Mouse (Mus musculus): ENCODE measurements at regions not wholly inside any gene's neighbourhood (a gene's known extent, or its start where the extent isn't known, plus 50 kb on each side); places are given as distances from the start of the nearest gene placed in this dataset.
A peak's percentile ranks its signal among the peaks of the same experiment; 100 is the strongest.

GRCm38 (mm10) chr8:117894861-117895260 lies 93.1 kb upstream of the Mphosph6 start:
- Histone ChIP-seq H3K36me3 (no peaks in the 10 kb centered on the region), H3K27ac (no peak overlapping the region), H3K4me3 (no peak overlapping the region), H3K9me3 (replicated peaks) (no peaks in the 10 kb centered on the region), H3K4me1 (replicated peaks) (no peaks in the 10 kb centered on the region), H3K4me2 (no peak overlapping the region), H3K9ac (no peak overlapping the region), H3K27me3 (no peaks in the 10 kb centered on the region; the same call in 1 of the 2 replicates)
- no peak for ATAC-seq (replicated peaks; ENCODE audit: insufficient number of reproducible peaks, insufficient read depth, low FRiP score, low read depth)
- 45% methylated on average over 8 of the region's 8 CpGs for WGBS

GRCm38 (mm10) chr8:117890211-117890610 lies 88.5 kb upstream of the Mphosph6 start:
- 0 out of 2 replicates have a peak, but pooled peaks have one; percentile 10 for ATAC-seq (replicated peaks; ENCODE audit: insufficient number of reproducible peaks, insufficient read depth, low FRiP score, low read depth)
- Histone ChIP-seq H3K27ac (no peak overlapping the region), H3K4me2 (no peak overlapping the region), H3K9ac (no peak overlapping the region), H3K4me3 (no peak overlapping the region), H3K27me3 (no peaks in the 10 kb centered on the region), H3K36me3 (no peaks in the 10 kb centered on the region), H3K9me3 (replicated peaks) (no peaks in the 10 kb centered on the region), H3K4me1 (replicated peaks) (no peaks in the 10 kb centered on the region)
- WGBS, result 69% methylated on average over 3 of the region's 3 CpGs

GRCm38 (mm10) chr8:117881414-117881973 lies 79.8 kb upstream of the Mphosph6 start:
- Histone ChIP-seq H3K4me3 (no peak overlapping the region), H3K9me3 (replicated peaks) (no peaks in the 10 kb centered on the region), H3K4me1 (replicated peaks) (no peaks in the 10 kb centered on the region), H3K9ac (no peak overlapping the region), H3K36me3 (no peaks in the 10 kb centered on the region), H3K4me2 (no peak overlapping the region), H3K27me3 (no peaks in the 10 kb centered on the region), H3K27ac (no peak overlapping the region)
- ATAC-seq (replicated peaks; ENCODE audit: insufficient number of reproducible peaks, insufficient read depth, low FRiP score, low read depth), result no peak
- 83% methylated on average over 8 of the region's 8 CpGs for WGBS

- no peaks in the 10 kb centered on the region for H3K36me3 ChIP-seq
- ATAC-seq (replicated peaks; ENCODE audit: insufficient number of reproducible peaks, insufficient read depth, low FRiP score, low read depth), result no peak
- H3K4me3 ChIP-seq, result no peak overlapping the region
- no peak overlapping the region for H3K27ac ChIP-seq
- H3K4me2 ChIP-seq, result no peak overlapping the region
- WGBS, result 69% methylated on average over 13 of the region's 13 CpGs
- no peaks in the 10 kb centered on the region for H3K9me3 ChIP-seq (replicated peaks)
- no peaks in the 10 kb centered on the region for H3K4me1 ChIP-seq (replicated peaks)
- no peaks in the 10 kb centered on the region for H3K27me3 ChIP-seq
- H3K9ac ChIP-seq, result no peak overlapping the region
Measured at GRCm38 (mm10) chr8:117880279-117880975, 78.7 kb upstream of the Mphosph6 start.

- no peak overlapping the region for H3K9ac ChIP-seq
- 77% methylated on average over 4 of the region's 4 CpGs for WGBS
- no peak overlapping the region for H3K27ac ChIP-seq
- H3K27me3 ChIP-seq, result no peaks in the 10 kb centered on the region
- no peaks in the 10 kb centered on the region for H3K36me3 ChIP-seq
- no peaks in the 10 kb centered on the region for H3K9me3 ChIP-seq (replicated peaks)
- H3K4me1 ChIP-seq (replicated peaks), result no peaks in the 10 kb centered on the region
- no peak for ATAC-seq (replicated peaks; ENCODE audit: insufficient number of reproducible peaks, insufficient read depth, low FRiP score, low read depth)
- H3K4me2 ChIP-seq, result no peak overlapping the region
- no peak overlapping the region for H3K4me3 ChIP-seq
Measured at GRCm38 (mm10) chr8:117873611-117874010, 71.9 kb upstream of the Mphosph6 start.

GRCm38 (mm10) chr8:117867138-117867537 lies 65.4 kb upstream of the Mphosph6 start:
- Histone ChIP-seq H3K4me3 (no peak overlapping the region), H3K9ac (no peak overlapping the region), H3K27ac (no peak overlapping the region), H3K27me3 (no peaks in the 10 kb centered on the region), H3K4me2 (no peak overlapping the region), H3K9me3 (replicated peaks) (no peaks in the 10 kb centered on the region), H3K36me3 (no peaks in the 10 kb centered on the region), H3K4me1 (replicated peaks) (no peaks in the 10 kb centered on the region)
- ATAC-seq (replicated peaks; ENCODE audit: insufficient number of reproducible peaks, insufficient read depth, low FRiP score, low read depth), result no peak
- WGBS, result 66% methylated on average over 2 of the region's 2 CpGs

- 0 out of 2 replicates have a peak, but pooled peaks cover 6% of the 10 kb centered on the region for H3K27me3 ChIP-seq
- WGBS, result 38% methylated on average over 6 of the region's 6 CpGs
- ATAC-seq (replicated peaks; ENCODE audit: insufficient number of reproducible peaks, insufficient read depth, low FRiP score, low read depth), result no peak
Measured at GRCm38 (mm10) chr8:117865014-117865413, 63.3 kb upstream of the Mphosph6 start.

GRCm38 (mm10) chr8:117863837-117864236 lies 62.1 kb upstream of the Mphosph6 start:
- ATAC-seq (replicated peaks; ENCODE audit: insufficient number of reproducible peaks, insufficient read depth, low FRiP score, low read depth), result no peak
- peaks cover 5% of the 10 kb centered on the region; the same call in 1 of the 2 replicates for H3K4me1 ChIP-seq (replicated peaks)
- 33% methylated on average over 2 of the region's 2 CpGs for WGBS

More at GRCm38 (mm10) chr8:117865014-117865413, 63.3 kb upstream of the Mphosph6 start:
- Histone ChIP-seq H3K36me3 (no peaks in the 10 kb centered on the region), H3K27ac (no peak overlapping the region), H3K4me3 (no peak overlapping the region), H3K9me3 (replicated peaks) (no peaks in the 10 kb centered on the region), H3K4me2 (no peak overlapping the region), H3K9ac (no peak overlapping the region), H3K4me1 (replicated peaks) (0 out of 2 replicates have a peak, but pooled peaks cover under 1% of the 10 kb centered on the region)

GRCm38 (mm10) chr8:117862318-117862717 lies 60.6 kb upstream of the Mphosph6 start:
- WGBS, result 52% methylated on average over 2 of the region's 2 CpGs
- H3K9ac ChIP-seq, result no peak overlapping the region
- H3K4me1 ChIP-seq (replicated peaks), result peaks cover 5% of the 10 kb centered on the region; the same call in 1 of the 2 replicates
- H3K9me3 ChIP-seq (replicated peaks), result no peaks in the 10 kb centered on the region
- H3K4me3 ChIP-seq, result no peak overlapping the region
- H3K4me2 ChIP-seq, result no peak overlapping the region
- H3K27ac ChIP-seq, result no peak overlapping the region
- no peaks in the 10 kb centered on the region for H3K36me3 ChIP-seq
- ATAC-seq (replicated peaks; ENCODE audit: insufficient number of reproducible peaks, insufficient read depth, low FRiP score, low read depth), result no peak
- H3K27me3 ChIP-seq, result 0 out of 2 replicates have a peak, but pooled peaks cover 6% of the 10 kb centered on the region

More at GRCm38 (mm10) chr8:117863837-117864236, 62.1 kb upstream of the Mphosph6 start:
- Histone ChIP-seq H3K27me3 (0 out of 2 replicates have a peak, but pooled peaks cover 6% of the 10 kb centered on the region), H3K9ac (no peak overlapping the region), H3K4me2 (no peak overlapping the region), H3K27ac (no peak overlapping the region), H3K9me3 (replicated peaks) (no peaks in the 10 kb centered on the region), H3K4me3 (no peak overlapping the region), H3K36me3 (no peaks in the 10 kb centered on the region)

GRCm38 (mm10) chr8:117859734-117860133 lies 58.0 kb upstream of the Mphosph6 start:
- H3K9ac ChIP-seq, result no peak overlapping the region
- peak overlapping the region; percentile 13; the same call in 1 of the 2 replicates for H3K4me3 ChIP-seq
- H3K4me1 ChIP-seq (replicated peaks), result peaks cover 5% of the 10 kb centered on the region; the same call in 1 of the 2 replicates
- no peaks in the 10 kb centered on the region for H3K36me3 ChIP-seq
- ATAC-seq (replicated peaks; ENCODE audit: insufficient number of reproducible peaks, insufficient read depth, low FRiP score, low read depth), result no peak
- H3K4me2 ChIP-seq, result peak overlapping the region; percentile 50
- WGBS, result 12% methylated on average over 11 of the region's 11 CpGs
- no peak overlapping the region for H3K27ac ChIP-seq
- H3K9me3 ChIP-seq (replicated peaks), result no peaks in the 10 kb centered on the region
- 0 out of 2 replicates have a peak, but pooled peaks cover 6% of the 10 kb centered on the region for H3K27me3 ChIP-seq

- Histone ChIP-seq H3K27me3 (0 out of 2 replicates have a peak, but pooled peaks cover 6% of the 10 kb centered on the region), H3K4me1 (replicated peaks) (peaks cover 5% of the 10 kb centered on the region; the same call in 1 of the 2 replicates), H3K9ac (no peak overlapping the region), H3K4me3 (no peak overlapping the region), H3K4me2 (no peak overlapping the region), H3K27ac (no peak overlapping the region), H3K9me3 (replicated peaks) (no peaks in the 10 kb centered on the region), H3K36me3 (no peaks in the 10 kb centered on the region)
- 63% methylated on average over 7 of the region's 7 CpGs for WGBS
- no peak for ATAC-seq (replicated peaks; ENCODE audit: insufficient number of reproducible peaks, insufficient read depth, low FRiP score, low read depth)
Measured at GRCm38 (mm10) chr8:117859095-117859494, 57.4 kb upstream of the Mphosph6 start.

Data from heart, embryonic 15.5 days (tissue).